ENCODE assay signal across 23 mouse cellular contexts in genomic region chr2:30451525-30451924, GRCm38 (mm10).
"Had no signal": no experiment of that assay in that cellular context is flagged by ENCODE, and none has a peak within 500 bp of the region (broad histone marks: within the 10 kb centered on the region; RNA-seq: fewer than 3 reads in every experiment).

No protein-coding gene starts in this region.

- H3K36me3 ChIP-seq: midbrain, embryonic 15.5 days had no signal

- H3K27me3 ChIP-seq: intestine, embryonic 15.5 days; limb, embryonic 12.5 days; limb, embryonic 15.5 days; lung, embryonic 15.5 days; midbrain, embryonic 15.5 days; neural tube, embryonic 12.5 days; neural tube, embryonic 15.5 days had no signal

- H3K4me2 ChIP-seq: intestine, embryonic 15.5 days; limb, embryonic 12.5 days; limb, embryonic 15.5 days; liver, embryonic 11.5 days; lung, embryonic 15.5 days; midbrain, embryonic 11.5 days; midbrain, embryonic 15.5 days; neural tube, embryonic 12.5 days; neural tube, embryonic 15.5 days had no signal

- H3K27ac ChIP-seq: intestine, embryonic 15.5 days; limb, embryonic 15.5 days; liver, embryonic 14.5 days; lung, embryonic 15.5 days; midbrain, embryonic 15.5 days; neural tube, embryonic 12.5 days; neural tube, embryonic 15.5 days had no signal

- H3K4me1 ChIP-seq: midbrain, embryonic 15.5 days had no signal

- H3K9me3 ChIP-seq: intestine, embryonic 15.5 days; limb, embryonic 15.5 days; lung, embryonic 15.5 days; midbrain, embryonic 15.5 days; neural tube, embryonic 15.5 days had no signal

- DNase-seq: kidney, adult 11 months; kidney, adult 8-10 months; kidney, postnatal 14 days; kidney, postnatal 4 days; left cerebral cortex, postnatal 4 days; liver, postnatal 0 days; lung, postnatal 14 days; lung, postnatal 4 days; right cerebral cortex, postnatal 25 days; spleen, adult 18-20 months; thymus, adult 18-20 months; thymus, postnatal 14 days; thymus, postnatal 4 days had no signal

- H3K4me3 ChIP-seq: intestine, embryonic 15.5 days; limb, embryonic 12.5 days; limb, embryonic 15.5 days; lung, embryonic 15.5 days; midbrain, embryonic 15.5 days; neural tube, embryonic 12.5 days; neural tube, embryonic 15.5 days had no signal

- H3K9ac ChIP-seq: intestine, embryonic 15.5 days; limb, embryonic 12.5 days; limb, embryonic 15.5 days; liver, embryonic 14.5 days; liver, postnatal 0 days; lung, embryonic 15.5 days; midbrain, embryonic 15.5 days; neural tube, embryonic 12.5 days; neural tube, embryonic 15.5 days had no signal

- ATAC-seq: intestine, embryonic 15.5 days; liver, postnatal 0 days; midbrain, embryonic 15.5 days had no signal
